Mouse (Mus musculus) forebrain, embryonic 14.5 days (tissue): ENCODE data around the gene Bcorl1. TPM values are rescaled to one million over a fixed set of nuclear protein-coding genes. Genes with fewer than 3 reads are reported as not detected.
A peak's percentile ranks its signal among the peaks of the same experiment; 100 is the strongest.

ENCODE experiments used
- ATAC-seq: fragments of 200-750 bp; cut with Nextera tagmentation; 2 replicates; pipeline ENCODE4 v1.8.0; 2017; ENCODE audit warnings: mild to moderate bottlenecking, moderate library complexity
- DNase-seq: peaks from one replicate; pipeline ENCODE4 v3.0.0-alpha.2; 2015; ENCODE audit warnings: low spot score
- H3K27ac ChIP-seq: fragments of 300-500 bp; sonication (generic); 2 replicates; pipeline ENCODE4 v1.5.1; 2014; ENCODE audit warnings: low read depth, mild to moderate bottlenecking, control low read depth, low read length, moderate library complexity
- H3K27me3 ChIP-seq: fragments of 300-500 bp; sonication (generic); replicated peaks from 2 replicates; pipeline ENCODE4 v1.6.1; 2014; ENCODE audit warnings: low read length, control low read depth, mixed read lengths; ENCODE audit not compliant: control insufficient read depth, insufficient read depth
- H3K36me3 ChIP-seq: fragments of 300-500 bp; sonication (generic); 2 replicates; pipeline ENCODE4 v1.6.1; 2014; ENCODE audit warnings: low read length, control low read depth; ENCODE audit not compliant: control insufficient read depth, insufficient read depth
- H3K4me1 ChIP-seq: fragments of 300-500 bp; sonication (generic); 2 replicates; pipeline ENCODE4 v1.6.1; 2014; ENCODE audit warnings: antibody characterized with exemption, low read length, control low read depth; ENCODE audit not compliant: control insufficient read depth, insufficient read depth
- H3K4me2 ChIP-seq: fragments of 300-500 bp; sonication (generic); 2 replicates; pipeline ENCODE4 v1.6.1; 2014; ENCODE audit warnings: mild to moderate bottlenecking, control low read depth, low read length
- H3K4me3 ChIP-seq: fragments of 300-500 bp; sonication (generic); 2 replicates; pipeline ENCODE4 v1.5.1; 2014; ENCODE audit warnings: low read depth, low read length, control low read depth
- H3K9ac ChIP-seq: fragments of 300-500 bp; sonication (generic); 2 replicates; pipeline ENCODE4 v1.6.1; 2014; ENCODE audit warnings: mild to moderate bottlenecking, low read length, control low read depth, moderate library complexity
- H3K9me3 ChIP-seq: fragments of 300-500 bp; sonication (generic); replicated peaks from 2 replicates; pipeline ENCODE4 v1.6.1; 2016; ENCODE audit warnings: low read length, control low read depth, mixed read lengths; ENCODE audit not compliant: control insufficient read depth
- WGBS: fragments of 180-500 bp; shearing (Covaris S2); extraction: QIAGEN DNeasy Blood & Tissue Kit; methylation state at CpG from one replicate; pipeline ENCODE4 v1.1.7; 2014; 5-methylcytosine and 5-hydroxymethylcytosine counted together
- polyA plus RNA-seq: library from polyadenylated mRNA; unstranded; fragments of >200 nt; fragmentation: Nextera tagmentation; extraction: Ambion mirVana; gene quantifications from 2 replicates; pipeline ENCODE4 v1.2.1, GENCODE M21; 2014

The Bcorl1 gene
- polyA plus RNA-seq, 1 experiment from 2014 or later: 4.7 TPM

DNA sequence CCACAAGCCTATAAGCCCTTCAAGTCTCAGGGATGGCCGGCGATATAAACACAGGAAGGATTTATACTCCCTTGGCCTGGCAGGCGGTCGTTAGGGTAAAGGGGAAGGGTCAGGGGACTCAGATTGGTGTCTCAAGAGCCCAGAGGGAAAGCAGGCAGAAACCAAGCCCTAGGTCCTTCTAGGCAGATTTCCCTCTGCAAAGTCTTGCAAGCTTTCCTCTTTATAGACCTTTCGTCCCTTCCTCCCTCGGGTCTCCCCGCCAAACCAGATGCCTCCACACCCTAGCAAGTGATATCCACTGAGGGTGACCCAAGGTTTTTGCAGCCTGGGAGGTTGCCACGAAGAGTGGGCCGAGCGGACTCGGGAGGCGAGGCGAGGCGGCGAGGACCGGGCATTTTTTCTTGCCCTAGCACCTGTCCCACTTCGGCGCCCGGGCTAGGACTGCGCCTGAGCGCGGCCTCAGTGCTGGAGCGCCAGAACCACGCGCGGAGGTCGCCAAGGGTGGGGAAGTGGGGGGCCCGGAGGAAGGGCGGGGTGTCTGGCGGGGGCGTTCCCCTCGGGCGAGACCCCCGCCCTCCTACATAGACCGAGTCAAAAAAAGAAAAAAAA lies 613 bp upstream of the Bcorl1 start:
- H3K36me3 ChIP-seq: no peaks in the 10 kb centered on the region
- DNase-seq (no peak), ATAC-seq (no peak)
- H3K9ac ChIP-seq: peak overlapping the region; percentile 57
- peak overlapping the region; percentile 67 for H3K4me2 ChIP-seq
- peak overlapping the region; percentile 43 for H3K4me3 ChIP-seq
- WGBS: 21% methylated on average over 35 of the region's 35 CpGs
- H3K4me1 ChIP-seq: no peaks in the 10 kb centered on the region
- no peak overlapping the region for H3K27ac ChIP-seq
- H3K27me3 ChIP-seq: no peaks in the 10 kb centered on the region
- H3K9me3 ChIP-seq: no peaks in the 10 kb centered on the region

GRCm38 (mm10) chrX:48341621-48342161 lies 533 bp downstream of the Bcorl1 start:
- peak; percentile 22 for DNase-seq
- ATAC-seq: 0 out of 2 replicates have a peak, but pooled peaks have one; percentile 6
- no peaks in the 10 kb centered on the region for H3K9me3 ChIP-seq

DNA sequence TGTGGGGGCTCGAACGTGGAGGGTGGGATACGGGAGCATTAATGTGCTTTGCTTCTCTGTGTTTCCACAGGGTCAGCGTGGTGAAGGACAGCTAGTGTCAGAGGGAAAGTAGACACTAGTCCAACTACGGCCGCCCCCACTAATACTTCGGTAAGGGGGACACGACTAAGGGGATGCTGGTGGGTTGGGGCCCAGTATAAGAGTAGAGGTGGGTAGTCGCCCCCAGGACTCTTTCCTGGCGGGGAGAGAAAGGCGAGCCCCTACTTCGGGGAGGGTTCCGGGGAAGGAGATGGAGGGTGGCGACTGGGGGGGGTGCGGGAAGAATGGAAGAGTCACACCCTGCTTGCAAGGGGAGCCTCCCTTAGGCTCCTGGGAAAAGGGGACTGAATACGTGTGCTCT lies 1.6 kb downstream of the Bcorl1 start:
- H3K27ac ChIP-seq: no peak overlapping the region

More at GRCm38 (mm10) chrX:48341621-48342161, 533 bp downstream of the Bcorl1 start:
- WGBS: 40% methylated on average over 22 of the region's 73 CpGs
- no peaks in the 10 kb centered on the region for H3K36me3 ChIP-seq
- no peaks in the 10 kb centered on the region for H3K4me1 ChIP-seq
- H3K4me2 ChIP-seq: peak overlapping the region; percentile 67
- no peaks in the 10 kb centered on the region for H3K27me3 ChIP-seq
- H3K27ac ChIP-seq: no peak overlapping the region
- H3K4me3 ChIP-seq: peak overlapping the region; percentile 43
- peak overlapping the region; percentile 57 for H3K9ac ChIP-seq

GRCm38 (mm10) chrX:48343461-48343952 lies 2.3 kb downstream of the Bcorl1 start:
- WGBS: 24% methylated on average over 27 of the region's 36 CpGs
- Histone ChIP-seq H3K27me3 (no peaks in the 10 kb centered on the region), H3K9ac (peak overlapping the region; percentile 70), H3K9me3 (no peaks in the 10 kb centered on the region), H3K36me3 (no peaks in the 10 kb centered on the region), H3K4me1 (no peaks in the 10 kb centered on the region), H3K27ac (peak overlapping the region; percentile 70; the same call in 1 of the 2 replicates), H3K4me2 (peak overlapping the region; percentile 67), H3K4me3 (peak overlapping the region; percentile 49)
- ATAC-seq (peak; percentile 95), DNase-seq (peak; percentile 95)

More for the DNA sequence above, 1.6 kb downstream of the Bcorl1 start:
- DNase-seq (no peak), ATAC-seq (no peak)
- Histone ChIP-seq H3K36me3 (no peaks in the 10 kb centered on the region), H3K4me2 (peak overlapping the region; percentile 67), H3K4me3 (peak overlapping the region; percentile 27), H3K4me1 (no peaks in the 10 kb centered on the region), H3K9ac (no peak overlapping the region), H3K9me3 (no peaks in the 10 kb centered on the region), H3K27me3 (no peaks in the 10 kb centered on the region)
- 31% methylated on average over 16 of the region's 16 CpGs for WGBS

DNA sequence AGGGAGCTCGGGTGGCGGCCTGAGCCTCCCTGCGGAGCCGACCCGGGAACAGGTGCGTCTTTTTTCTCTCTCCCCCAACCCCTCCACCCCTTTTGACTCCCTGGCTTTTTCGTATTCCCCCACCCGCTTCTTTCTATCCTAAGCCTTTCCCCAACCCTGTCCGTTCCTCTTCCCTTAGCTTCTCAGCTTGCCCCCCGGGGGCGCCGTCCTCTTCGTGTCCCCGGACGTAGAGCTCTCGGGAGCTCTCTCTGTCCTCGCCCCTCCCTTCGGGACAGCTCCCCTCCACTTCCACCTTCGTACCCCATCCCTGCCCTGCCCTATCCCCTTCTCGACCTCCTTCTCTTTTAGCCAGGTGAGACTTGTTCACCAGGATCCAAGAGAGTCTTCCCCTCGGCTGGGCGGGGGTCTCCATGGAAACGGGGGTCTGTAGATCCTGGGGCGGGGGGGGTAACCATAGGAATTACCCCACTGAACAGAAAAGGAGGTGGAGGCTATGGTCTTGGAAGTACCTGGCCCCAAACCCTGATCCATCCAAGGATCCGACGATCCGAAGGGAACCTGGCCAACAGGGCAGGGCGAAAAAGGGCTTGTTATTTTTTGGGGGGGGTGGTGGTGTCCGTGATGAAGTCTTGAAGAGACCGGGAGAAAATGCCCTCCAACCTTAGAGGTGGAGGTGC lies 2.9 kb downstream of the Bcorl1 start:
- peak; percentile 13; the same call in 1 of the 2 replicates for ATAC-seq
- H3K4me3 ChIP-seq: peak overlapping the region; percentile 49
- H3K9me3 ChIP-seq: no peaks in the 10 kb centered on the region
- no peak for DNase-seq
- peak overlapping the region; percentile 70; the same call in 1 of the 2 replicates for H3K27ac ChIP-seq
- WGBS: 25% methylated on average over 27 of the region's 30 CpGs
- peak overlapping the region; percentile 70 for H3K9ac ChIP-seq
- H3K4me2 ChIP-seq: peak overlapping the region; percentile 55
- no peaks in the 10 kb centered on the region for H3K4me1 ChIP-seq
- no peaks in the 10 kb centered on the region for H3K27me3 ChIP-seq
- H3K36me3 ChIP-seq: no peaks in the 10 kb centered on the region

- no peak for DNase-seq
These were observed 3.7 kb downstream of the Bcorl1 start for GRCm38 (mm10) chrX:48344643-48345384.

DNA sequence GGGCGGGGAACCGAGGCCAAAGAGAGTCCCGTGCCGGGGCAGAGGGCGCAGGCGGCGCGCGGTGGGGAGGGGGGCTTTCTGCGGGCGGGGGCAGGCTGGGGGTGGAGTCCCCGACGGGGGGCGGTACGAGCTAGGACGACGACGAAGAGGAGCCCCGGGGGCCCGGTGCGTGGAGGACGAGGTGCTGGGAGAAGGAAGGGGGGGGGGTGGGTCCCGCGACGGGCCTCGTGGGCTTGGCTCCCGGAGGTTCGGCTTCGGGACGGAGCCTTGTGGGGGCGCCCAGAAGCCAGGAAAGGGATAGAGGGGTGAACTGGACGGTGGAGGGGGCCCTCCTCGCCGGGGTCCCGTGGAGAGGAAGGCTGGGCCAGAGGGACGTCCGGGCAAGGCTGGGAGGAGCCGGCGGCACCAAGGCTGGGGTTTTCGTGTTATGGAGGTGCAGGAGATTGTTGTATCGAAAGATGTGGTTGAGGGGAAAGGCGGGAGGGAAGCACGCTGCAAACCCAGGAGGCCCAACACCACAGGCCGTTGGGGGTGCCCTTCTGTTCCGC lies 4.3 kb downstream of the Bcorl1 start:
- Histone ChIP-seq H3K27me3 (no peaks in the 10 kb centered on the region), H3K36me3 (no peaks in the 10 kb centered on the region), H3K9ac (peak overlapping the region; percentile 70), H3K27ac (no peak overlapping the region; the same call in 1 of the 2 replicates), H3K4me3 (peak overlapping the region; percentile 49), H3K4me2 (peak overlapping the region; percentile 55), H3K9me3 (no peaks in the 10 kb centered on the region), H3K4me1 (no peaks in the 10 kb centered on the region)
- WGBS: 22% methylated on average over 43 of the region's 45 CpGs
- no peak for DNase-seq
- no peak for ATAC-seq

More at GRCm38 (mm10) chrX:48344643-48345384, 3.7 kb downstream of the Bcorl1 start:
- Histone ChIP-seq H3K27me3 (no peaks in the 10 kb centered on the region), H3K4me3 (peak overlapping the region; percentile 49), H3K36me3 (no peaks in the 10 kb centered on the region), H3K27ac (peak overlapping the region; percentile 70; the same call in 1 of the 2 replicates), H3K4me1 (no peaks in the 10 kb centered on the region), H3K4me2 (peak overlapping the region; percentile 55), H3K9me3 (no peaks in the 10 kb centered on the region), H3K9ac (peak overlapping the region; percentile 70)
- 33% methylated on average over 30 of the region's 61 CpGs for WGBS
- no peak for ATAC-seq

DNA sequence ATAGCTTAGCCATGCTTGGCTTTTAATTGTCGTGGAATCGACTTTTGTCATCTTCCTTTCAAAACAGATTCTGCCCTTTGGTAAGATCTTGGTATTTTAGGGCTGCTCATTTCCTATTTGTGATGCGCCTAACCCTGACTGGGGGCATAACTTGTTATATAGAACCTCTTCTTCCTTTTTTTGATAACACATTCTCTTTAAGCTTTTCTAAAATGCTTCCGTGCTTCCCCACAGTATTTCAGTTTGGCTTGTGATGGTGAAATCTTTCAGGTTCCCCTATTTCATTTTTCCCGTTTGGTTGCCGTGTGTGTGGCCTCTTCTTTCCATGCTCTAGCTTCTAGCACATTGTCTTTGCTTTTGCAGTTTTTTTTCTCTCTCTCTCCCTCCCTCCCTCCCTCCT lies 14.2 kb downstream of the Bcorl1 start:
- H3K4me1 ChIP-seq: no peaks in the 10 kb centered on the region
- no peaks in the 10 kb centered on the region for H3K27me3 ChIP-seq
- no peak overlapping the region for H3K27ac ChIP-seq
- no peak overlapping the region for H3K9ac ChIP-seq
- no peak overlapping the region for H3K4me2 ChIP-seq
- 87% methylated on average over 6 of the region's 6 CpGs for WGBS
- ATAC-seq: no peak
- H3K4me3 ChIP-seq: no peak overlapping the region
- H3K9me3 ChIP-seq: no peaks in the 10 kb centered on the region
- H3K36me3 ChIP-seq: no peaks in the 10 kb centered on the region
- DNase-seq: no peak
